Mouse (Mus musculus) kidney, adult 2 months (tissue): Measurements from ENCODE around the gene Ryr3. TPM values are rescaled to one million over a fixed set of nuclear protein-coding genes. Genes with fewer than 3 reads are reported as not detected.

Source experiments
- DNase-seq: peaks from one replicate; pipeline ENCODE4 v3.0.0; 2021
- H3K27ac ChIP-seq: fragments of 200-500 bp; 2 replicates; pipeline ENCODE4 v1.5.1; 2012; ENCODE audit warnings: low read depth, low read length, control low read depth, inconsistent platforms; ENCODE audit not compliant: insufficient read depth
- H3K27me3 ChIP-seq: fragments of 200-500 bp; replicated peaks from 2 replicates; pipeline ENCODE4 v1.6.1; 2012; ENCODE audit warnings: mild to moderate bottlenecking, moderate library complexity, low read length, inconsistent platforms; ENCODE audit not compliant: control insufficient read depth, insufficient read depth
- H3K36me3 ChIP-seq: fragments of 200-500 bp; 2 replicates; pipeline ENCODE4 v1.6.1; 2012; ENCODE audit warnings: mild to moderate bottlenecking, moderate library complexity, low read length, inconsistent platforms; ENCODE audit not compliant: control insufficient read depth, insufficient read depth
- H3K4me1 ChIP-seq: fragments of 200-500 bp; 2 replicates; pipeline ENCODE4 v1.6.1; 2011; ENCODE audit warnings: low read length; ENCODE audit not compliant: control insufficient read depth, insufficient read depth
- H3K4me3 ChIP-seq: fragments of 200-500 bp; 2 replicates; pipeline ENCODE4 v1.5.1; 2011; ENCODE audit warnings: mild to moderate bottlenecking, low read depth, low read length, control low read depth; ENCODE audit not compliant: insufficient read depth
- CTCF ChIP-seq: fragments of 200-500 bp; conservative IDR thresholded peaks from 2 replicates; pipeline ENCODE4 v1.5.1; 2011; ENCODE audit warnings: low read depth, mild to moderate bottlenecking, control low read depth, low read length, moderate library complexity, mixed read lengths; ENCODE audit not compliant: insufficient read depth, insufficient read length
- POLR2A ChIP-seq: fragments of 200-500 bp; IDR thresholded peaks from one replicate; pipeline ENCODE4 v1.6.1; 2011; ENCODE audit warnings: low read depth, low read length, control low read depth
- WGBS: fragments of 180-500 bp; shearing (Covaris S2); methylation state at CpG from one replicate; pipeline ENCODE4 v1.1.7; 2018; 5-methylcytosine and 5-hydroxymethylcytosine counted together
- polyA plus RNA-seq: library from polyadenylated mRNA; depleted of rRNA; stranded (reverse); fragments of >200 nt; gene quantifications from 2 replicates; pipeline ENCODE4 v1.2.3, GENCODE M21; 2012; rRNA removed

Gene Ryr3
- polyA plus RNA-seq, 1 experiment = 0.08 TPM

DNA sequence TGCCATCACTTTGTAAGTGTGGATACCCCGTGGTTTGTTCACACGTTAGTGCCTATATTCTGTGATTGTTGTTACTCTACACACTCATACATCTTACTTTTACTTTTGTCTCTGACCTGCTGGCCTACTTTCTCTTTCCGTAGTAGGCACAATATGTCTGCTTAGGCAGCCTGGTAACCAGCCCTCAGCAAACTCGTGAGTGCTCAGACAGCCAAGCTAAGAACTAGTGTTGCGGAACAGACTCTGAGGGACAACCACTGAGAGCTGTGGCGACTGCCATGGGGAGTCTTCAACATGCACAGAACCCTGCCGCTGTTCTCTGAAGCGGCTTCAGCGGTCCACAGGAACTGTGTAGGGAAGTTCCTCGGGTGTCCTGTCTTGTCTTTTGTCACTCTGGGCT, 616.7 kb downstream of the Ryr3 start:
- 60% methylated on average over 10 of the region's 10 CpGs for WGBS

GRCm38 (mm10) chr2:112597064-112597463, 619.8 kb downstream of the Ryr3 start:
- no peaks in the 10 kb centered on the region for H3K27me3 ChIP-seq
- 79% methylated on average over 1 of the region's 1 CpGs for WGBS
- TF ChIP-seq CTCF (no peak), POLR2A (no peak)

More for the DNA sequence above, 616.7 kb downstream of the Ryr3 start:
- DNase-seq = peak; percentile 22
- Histone ChIP-seq H3K4me3 (no peak overlapping the region), H3K27me3 (no peaks in the 10 kb centered on the region), H3K4me1 (peaks cover 3% of the 10 kb centered on the region; the same call in 1 of the 2 replicates), H3K36me3 (no peaks in the 10 kb centered on the region), H3K27ac (no peak overlapping the region)
- no peak for TF ChIP-seq POLR2A

GRCm38 (mm10) chr2:112596415-112596814, 620.5 kb downstream of the Ryr3 start:
- no peaks in the 10 kb centered on the region for H3K27me3 ChIP-seq
- WGBS = 79% methylated on average over 5 of the region's 5 CpGs
- TF ChIP-seq CTCF (no peak), POLR2A (no peak)

More at GRCm38 (mm10) chr2:112597064-112597463, 619.8 kb downstream of the Ryr3 start:
- peaks cover 5% of the 10 kb centered on the region; the same call in 1 of the 2 replicates for H3K4me1 ChIP-seq
- no peak overlapping the region for H3K4me3 ChIP-seq
- H3K27ac ChIP-seq = no peak overlapping the region
- DNase-seq = no peak
- H3K36me3 ChIP-seq = no peaks in the 10 kb centered on the region

GRCm38 (mm10) chr2:112595807-112596206, 621.1 kb downstream of the Ryr3 start:
- H3K27me3 ChIP-seq = no peaks in the 10 kb centered on the region
- no peak overlapping the region for H3K27ac ChIP-seq
- TF ChIP-seq CTCF (no peak), POLR2A (no peak)
- H3K36me3 ChIP-seq = no peaks in the 10 kb centered on the region
- H3K4me3 ChIP-seq = no peak overlapping the region
- peaks cover 5% of the 10 kb centered on the region; the same call in 1 of the 2 replicates for H3K4me1 ChIP-seq
- no peak for DNase-seq
- 50% methylated on average over 3 of the region's 3 CpGs for WGBS

More at GRCm38 (mm10) chr2:112596415-112596814, 620.5 kb downstream of the Ryr3 start:
- H3K36me3 ChIP-seq = no peaks in the 10 kb centered on the region
- no peak overlapping the region for H3K4me3 ChIP-seq
- H3K4me1 ChIP-seq = peaks cover 5% of the 10 kb centered on the region; the same call in 1 of the 2 replicates
- no peak for DNase-seq
- H3K27ac ChIP-seq = no peak overlapping the region

DNA sequence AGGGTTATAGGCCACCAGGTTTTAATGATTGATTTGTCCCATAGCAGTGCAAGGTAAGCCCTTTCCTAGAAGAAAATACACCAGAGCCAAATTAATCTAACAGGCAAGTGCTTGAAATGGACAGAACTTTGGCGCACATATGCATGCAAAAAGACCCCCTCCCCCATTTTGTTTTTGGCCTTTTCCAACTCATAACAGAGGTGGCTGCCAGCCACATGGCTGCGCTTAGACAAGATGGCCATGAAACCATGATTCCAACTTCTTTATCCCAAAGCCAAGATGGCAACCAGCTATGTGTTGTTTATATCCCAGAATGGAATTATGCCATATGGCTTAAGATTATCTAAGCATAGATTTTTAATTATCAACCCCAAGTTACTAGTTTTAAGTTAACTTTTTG, 623.1 kb downstream of the Ryr3 start:
- TF ChIP-seq CTCF (no peak), POLR2A (no peak)
- Histone ChIP-seq H3K36me3 (no peaks in the 10 kb centered on the region), H3K4me3 (no peak overlapping the region), H3K27me3 (no peaks in the 10 kb centered on the region), H3K4me1 (peaks cover 5% of the 10 kb centered on the region; the same call in 1 of the 2 replicates), H3K27ac (no peak overlapping the region)
- 95% methylated on average over 2 of the region's 2 CpGs for WGBS
- DNase-seq = no peak

- peaks cover 5% of the 10 kb centered on the region; the same call in 1 of the 2 replicates for H3K4me1 ChIP-seq
- no peak for TF ChIP-seq CTCF
- TF ChIP-seq POLR2A = no peak
- no peaks in the 10 kb centered on the region for H3K36me3 ChIP-seq
- no peaks in the 10 kb centered on the region for H3K27me3 ChIP-seq
- H3K27ac ChIP-seq = no peak overlapping the region
- 60% methylated on average over 2 of the region's 2 CpGs for WGBS
- DNase-seq = no peak
- H3K4me3 ChIP-seq = no peak overlapping the region
Measured at GRCm38 (mm10) chr2:112593322-112593721, 623.6 kb downstream of the Ryr3 start.

GRCm38 (mm10) chr2:112591451-112591871, 625.4 kb downstream of the Ryr3 start:
- Histone ChIP-seq H3K4me1 (peaks cover 5% of the 10 kb centered on the region; the same call in 1 of the 2 replicates), H3K36me3 (no peaks in the 10 kb centered on the region), H3K4me3 (no peak overlapping the region), H3K27me3 (no peaks in the 10 kb centered on the region), H3K27ac (no peak overlapping the region)
- peak; percentile 57 for DNase-seq
- TF ChIP-seq POLR2A (no peak), CTCF (no peak)
- 53% methylated on average over 6 of the region's 6 CpGs for WGBS

DNA sequence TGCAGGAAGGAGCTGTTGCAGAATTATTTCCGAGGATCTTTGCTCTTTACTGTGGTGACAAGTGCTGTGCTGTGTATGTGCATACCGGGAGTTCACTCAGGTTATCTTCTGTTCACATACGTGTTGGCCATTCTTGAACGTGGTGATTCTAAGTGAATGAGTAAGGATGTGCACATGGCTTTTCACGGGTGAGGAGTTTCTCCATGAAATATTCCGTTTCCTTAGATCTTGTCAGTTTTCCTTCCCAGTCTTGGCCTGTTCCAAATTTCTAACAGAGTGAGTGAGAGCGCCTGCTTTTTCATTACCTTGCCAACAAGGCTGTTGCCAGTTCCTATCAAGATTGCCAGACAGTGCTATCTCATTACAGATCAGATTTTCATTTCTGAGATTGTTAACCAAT, 625.9 kb downstream of the Ryr3 start:
- DNase-seq = peak; percentile 13
- TF ChIP-seq POLR2A (no peak), CTCF (no peak)
- Histone ChIP-seq H3K4me1 (peaks cover 5% of the 10 kb centered on the region; the same call in 1 of the 2 replicates), H3K4me3 (no peak overlapping the region), H3K36me3 (no peaks in the 10 kb centered on the region), H3K27ac (no peak overlapping the region), H3K27me3 (no peaks in the 10 kb centered on the region)
- 52% methylated on average over 7 of the region's 7 CpGs for WGBS

Other genes with a start within 250 kb of the Ryr3 start
- gene Tmco5b, start 68.6 kb upstream of the Ryr3 start, polyA plus RNA-seq = not detected in 2 replicates
- 7.2 and 7.4 TPM in 2 replicates for gene Fmn1, start 110.6 kb upstream of the Ryr3 start, polyA plus RNA-seq